Mouse (Mus musculus) stomach, postnatal 0 days (tissue): Measurements from ENCODE around the gene Olfr1441.

Source experiments
- CTCF ChIP-seq: IDR thresholded peaks from 2 replicates; pipeline ENCODE4 v1.5.1; 2016; ENCODE audit warnings: antibody characterized with exemption, low read depth, mild to moderate bottlenecking, moderate library complexity
- EP300 ChIP-seq: optimal IDR thresholded peaks from 2 replicates; pipeline ENCODE3; 2016; ENCODE audit warnings: antibody characterized with exemption

DNA sequence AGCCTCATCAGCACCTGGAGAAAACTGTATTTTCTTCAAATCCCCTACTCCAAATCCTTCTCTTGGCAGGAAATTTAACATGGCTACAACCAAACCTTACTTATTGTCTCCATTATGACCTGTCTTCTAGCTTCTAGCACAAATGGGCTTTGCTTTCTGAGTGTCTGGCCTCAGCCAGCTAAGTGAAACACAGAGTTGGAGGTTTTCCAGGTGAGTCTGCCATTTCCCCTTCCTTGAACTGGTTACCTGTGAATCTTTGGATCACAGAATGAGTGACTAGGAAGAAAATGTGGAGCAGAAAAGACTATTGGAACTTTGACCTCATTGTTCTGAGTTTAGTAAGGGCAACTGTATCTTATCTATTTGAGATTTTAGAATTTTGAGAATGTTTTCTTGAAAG, at the start of gene Olfr1441:
- TF ChIP-seq CTCF (no peak), EP300 (no peak)
